Mouse (Mus musculus) spleen, adult 2 months (tissue): Measurements from ENCODE around the gene Tob2.

Experiments
- CTCF ChIP-seq: fragments of 200-500 bp; IDR thresholded peaks from 2 replicates; pipeline ENCODE4 v1.5.1; 2011; ENCODE audit warnings: mild to moderate bottlenecking, inconsistent platforms; ENCODE audit not compliant: insufficient read depth, insufficient read length, insufficient replicate concordance; ENCODE audit errors: extremely low read depth
- POLR2A ChIP-seq: fragments of 200-500 bp; IDR thresholded peaks from 2 replicates; pipeline ENCODE4 v1.6.1; 2011; ENCODE audit warnings: low read depth, low read length, inconsistent platforms

- TF ChIP-seq CTCF (no peak), POLR2A (no peak; the same call in 1 of the 2 replicates)
These were observed 22.3 kb downstream of the Tob2 start for GRCm38 (mm10) chr15:81836124-81836821.
